Mouse (Mus musculus) kidney, adult 8-10 months (tissue): ENCODE measurements at regions not wholly inside any gene's neighbourhood (a gene's known extent, or its start where the extent isn't known, plus 50 kb on each side); places are given as distances from the start of the nearest gene placed in this dataset.

Experiments
- DNase-seq, 2 experiments: peaks; one replicate each; pipeline ENCODE4 v3.0.0; 2022

GRCm38 (mm10) chrX:163669886-163670285, 91.2 kb downstream of the Rnf138rt1 start:
- peak; percentile 5 to 42 for DNase-seq
